Mouse (Mus musculus): Measurements from ENCODE around the gene Cpt1b. TPM values are rescaled to one million over a fixed set of nuclear protein-coding genes. Genes with fewer than 3 reads are reported as not detected.
A peak's percentile ranks its signal among the peaks of the same experiment; 100 is the strongest.

The Cpt1b gene
- polyA plus RNA-seq, 1 experiment from 2014 or later = not detected

- Histone ChIP-seq H3K4me1 (ENCODE audit: control insufficient read depth, insufficient read depth, low read length) (no peaks in the 10 kb centered on the region), H3K9ac (ENCODE audit: low read length) (no peak overlapping the region), H3K27ac (ENCODE audit: low read depth, low read length) (no peak overlapping the region), H3K4me3 (ENCODE audit: low read depth, low read length) (no peak overlapping the region), H3K9me3 (ENCODE audit: control insufficient read depth, low read length) (no peaks in the 10 kb centered on the region), H3K27me3 (ENCODE audit: control insufficient read depth, insufficient read depth, low read length) (no peaks in the 10 kb centered on the region), H3K4me2 (ENCODE audit: low read depth) (no peak overlapping the region), H3K36me3 (ENCODE audit: control insufficient read depth, insufficient read depth, low read length) (no peaks in the 10 kb centered on the region)
- no peak for DNase-seq (ENCODE audit: low spot score)
- ATAC-seq (ENCODE audit: insufficient read depth, low FRiP score, low TSS enrichment) = no peak
- 50% methylated on average over 12 of the region's 12 CpGs for WGBS
Measured at GRCm38 (mm10) chr15:89387127-89387526, 38.5 kb downstream of the Cpt1b start.

- H3K36me3 ChIP-seq (ENCODE audit: control insufficient read depth, insufficient read depth, low read length) = no peaks in the 10 kb centered on the region
- H3K4me3 ChIP-seq (ENCODE audit: low read depth, low read length) = no peak within 1 kb of the TSS
- no peaks in the 10 kb centered on the region; the same call in 1 of the 2 replicates for H3K4me1 ChIP-seq (ENCODE audit: control insufficient read depth, insufficient read depth, low read length)
- H3K4me2 ChIP-seq (ENCODE audit: low read depth) = no peak within 1 kb of the TSS
- no peak within 1 kb of the TSS for H3K9ac ChIP-seq (ENCODE audit: low read length)
- H3K9me3 ChIP-seq (ENCODE audit: control insufficient read depth, low read length) = no peaks in the 10 kb centered on the region
- DNase-seq (ENCODE audit: low spot score) (no peak), ATAC-seq (ENCODE audit: insufficient read depth, low FRiP score, low TSS enrichment) (no peak)
- H3K27ac ChIP-seq (ENCODE audit: low read depth, low read length) = no peak within 1 kb of the TSS
- 88% methylated on average over 7 of the region's 7 CpGs for WGBS
- H3K27me3 ChIP-seq (ENCODE audit: control insufficient read depth, insufficient read depth, low read length) = peaks cover 5% of the 10 kb centered on the region
Measured at GRCm38 (mm10) chr15:89384617-89385016, 41.0 kb downstream of the Cpt1b start, which contains the start of gene Klhdc7b. Gene Klhdc7b, plus strand, starts transcription at chr15:89384917.

- Histone ChIP-seq H3K36me3 (ENCODE audit: control insufficient read depth, insufficient read depth, low read length) (no peaks in the 10 kb centered on the region), H3K9ac (ENCODE audit: low read length) (no peak overlapping the region), H3K9me3 (ENCODE audit: control insufficient read depth, low read length) (no peaks in the 10 kb centered on the region), H3K27ac (ENCODE audit: low read depth, low read length) (no peak overlapping the region), H3K4me3 (ENCODE audit: low read depth, low read length) (peak overlapping the region; percentile 34), H3K4me2 (ENCODE audit: low read depth) (peak overlapping the region; percentile 58), H3K27me3 (ENCODE audit: control insufficient read depth, insufficient read depth, low read length) (peaks cover 40% of the 10 kb centered on the region), H3K4me1 (ENCODE audit: control insufficient read depth, insufficient read depth, low read length) (peaks cover 6% of the 10 kb centered on the region; the same call in 1 of the 2 replicates)
- DNase-seq (ENCODE audit: low spot score) (peak; percentile 20), ATAC-seq (ENCODE audit: insufficient read depth, low FRiP score, low TSS enrichment) (no peak)
- 5% methylated on average over 10 of the region's 10 CpGs for WGBS
Measured at GRCm38 (mm10) chr15:89379429-89379828, 46.2 kb downstream of the Cpt1b start.

- DNase-seq (ENCODE audit: low spot score) = peak; percentile 51
- no peak within 1 kb of the TSS for H3K27ac ChIP-seq (ENCODE audit: low read depth, low read length)
- under 1% methylated on average over 32 of the region's 33 CpGs for WGBS
Measured at GRCm38 (mm10) chr15:89378831-89379401, 46.7 kb downstream of the Cpt1b start, which contains the start of gene Odf3b. Gene Odf3b, minus strand, starts transcription at chr15:89379282.

GRCm38 (mm10) chr15:89377938-89378828, 47.5 kb downstream of the Cpt1b start:
- H3K27ac ChIP-seq (ENCODE audit: low read depth, low read length) = no peak overlapping the region
- 10% methylated on average over 46 of the region's 46 CpGs for WGBS
- ATAC-seq (ENCODE audit: insufficient read depth, low FRiP score, low TSS enrichment) (no peak), DNase-seq (ENCODE audit: low spot score) (no peak)
- H3K4me3 ChIP-seq (ENCODE audit: low read depth, low read length) = peak overlapping the region; percentile 34
- H3K36me3 ChIP-seq (ENCODE audit: control insufficient read depth, insufficient read depth, low read length) = no peaks in the 10 kb centered on the region
- H3K27me3 ChIP-seq (ENCODE audit: control insufficient read depth, insufficient read depth, low read length) = peaks cover 40% of the 10 kb centered on the region
- no peaks in the 10 kb centered on the region for H3K9me3 ChIP-seq (ENCODE audit: control insufficient read depth, low read length)
- peak overlapping the region; percentile 58 for H3K4me2 ChIP-seq (ENCODE audit: low read depth)
- H3K4me1 ChIP-seq (ENCODE audit: control insufficient read depth, insufficient read depth, low read length) = peaks cover 9% of the 10 kb centered on the region; the same call in 1 of the 2 replicates
- H3K9ac ChIP-seq (ENCODE audit: low read length) = peak overlapping the region; percentile 32; the same call in 1 of the 2 replicates

More at GRCm38 (mm10) chr15:89378831-89379401, 46.7 kb downstream of the Cpt1b start, which contains the start of gene Odf3b:
- ATAC-seq (ENCODE audit: insufficient read depth, low FRiP score, low TSS enrichment) = no peak
- H3K27me3 ChIP-seq (ENCODE audit: control insufficient read depth, insufficient read depth, low read length) = peaks cover 40% of the 10 kb centered on the region
- H3K9ac ChIP-seq (ENCODE audit: low read length) = peak within 1 kb of the TSS; percentile 32; the same call in 1 of the 2 replicates
- peaks cover 8% of the 10 kb centered on the region; the same call in 1 of the 2 replicates for H3K4me1 ChIP-seq (ENCODE audit: control insufficient read depth, insufficient read depth, low read length)
- H3K36me3 ChIP-seq (ENCODE audit: control insufficient read depth, insufficient read depth, low read length) = no peaks in the 10 kb centered on the region
- no peaks in the 10 kb centered on the region for H3K9me3 ChIP-seq (ENCODE audit: control insufficient read depth, low read length)
- H3K4me2 ChIP-seq (ENCODE audit: low read depth) = peak within 1 kb of the TSS; percentile 58
- H3K4me3 ChIP-seq (ENCODE audit: low read depth, low read length) = peak within 1 kb of the TSS; percentile 34

GRCm38 (mm10) chr15:89377362-89377761, 48.3 kb downstream of the Cpt1b start:
- no peak overlapping the region for H3K4me3 ChIP-seq (ENCODE audit: low read depth, low read length)
- peak; percentile 24 for DNase-seq (ENCODE audit: low spot score)
- H3K9me3 ChIP-seq (ENCODE audit: control insufficient read depth, low read length) = no peaks in the 10 kb centered on the region
- H3K4me1 ChIP-seq (ENCODE audit: control insufficient read depth, insufficient read depth, low read length) = peaks cover 12% of the 10 kb centered on the region; the same call in 1 of the 2 replicates
- no peak overlapping the region for H3K4me2 ChIP-seq (ENCODE audit: low read depth)
- H3K36me3 ChIP-seq (ENCODE audit: control insufficient read depth, insufficient read depth, low read length) = 0 out of 2 replicates have a peak, but pooled peaks cover 2% of the 10 kb centered on the region
- ATAC-seq (ENCODE audit: insufficient read depth, low FRiP score, low TSS enrichment) = no peak
- H3K9ac ChIP-seq (ENCODE audit: low read length) = no peak overlapping the region
- WGBS = 11% methylated on average over 18 of the region's 18 CpGs
- H3K27me3 ChIP-seq (ENCODE audit: control insufficient read depth, insufficient read depth, low read length) = peaks cover 40% of the 10 kb centered on the region
- H3K27ac ChIP-seq (ENCODE audit: low read depth, low read length) = no peak overlapping the region

- H3K4me2 ChIP-seq (ENCODE audit: low read depth) = no peak within 1 kb of the TSS
- no peak within 1 kb of the TSS for H3K9ac ChIP-seq (ENCODE audit: low read length)
- H3K4me1 ChIP-seq (ENCODE audit: control insufficient read depth, insufficient read depth, low read length) = peaks cover 12% of the 10 kb centered on the region; the same call in 1 of the 2 replicates
- H3K9me3 ChIP-seq (ENCODE audit: control insufficient read depth, low read length) = no peaks in the 10 kb centered on the region
- H3K27ac ChIP-seq (ENCODE audit: low read depth, low read length) = no peak within 1 kb of the TSS
- DNase-seq (ENCODE audit: low spot score) (no peak), ATAC-seq (ENCODE audit: insufficient read depth, low FRiP score, low TSS enrichment) (no peak)
- peaks cover 40% of the 10 kb centered on the region for H3K27me3 ChIP-seq (ENCODE audit: control insufficient read depth, insufficient read depth, low read length)
- H3K4me3 ChIP-seq (ENCODE audit: low read depth, low read length) = no peak within 1 kb of the TSS
- peaks cover 4% of the 10 kb centered on the region for H3K36me3 ChIP-seq (ENCODE audit: control insufficient read depth, insufficient read depth, low read length)
- 17% methylated on average over 16 of the region's 16 CpGs for WGBS
Measured at GRCm38 (mm10) chr15:89376957-89377356, 48.7 kb downstream of the Cpt1b start, which contains the start of gene Tymp. Gene Tymp, minus strand, starts transcription at chr15:89377039.

GRCm38 (mm10) chr15:89376040-89376439, 49.6 kb downstream of the Cpt1b start:
- Histone ChIP-seq H3K9me3 (ENCODE audit: control insufficient read depth, low read length) (no peaks in the 10 kb centered on the region), H3K27ac (ENCODE audit: low read depth, low read length) (no peak overlapping the region), H3K27me3 (ENCODE audit: control insufficient read depth, insufficient read depth, low read length) (peaks cover 40% of the 10 kb centered on the region), H3K4me3 (ENCODE audit: low read depth, low read length) (no peak overlapping the region), H3K36me3 (ENCODE audit: control insufficient read depth, insufficient read depth, low read length) (peaks cover 12% of the 10 kb centered on the region), H3K4me2 (ENCODE audit: low read depth) (no peak overlapping the region), H3K4me1 (ENCODE audit: control insufficient read depth, insufficient read depth, low read length) (peaks cover 12% of the 10 kb centered on the region; the same call in 1 of the 2 replicates), H3K9ac (ENCODE audit: low read length) (no peak overlapping the region)
- DNase-seq (ENCODE audit: low spot score) (no peak), ATAC-seq (ENCODE audit: insufficient read depth, low FRiP score, low TSS enrichment) (no peak)
- WGBS = 82% methylated on average over 7 of the region's 7 CpGs
